Mouse (Mus musculus) liver, postnatal 0 days (tissue): ENCODE results near the gene Znrf4. TPM values are rescaled to one million over a fixed set of nuclear protein-coding genes. Genes with fewer than 3 reads are reported as not detected.
A peak's percentile ranks its signal among the peaks of the same experiment; 100 is the strongest.

Source experiments
- ATAC-seq: fragments of 200-750 bp; cut with Nextera tagmentation; 2 replicates; pipeline ENCODE4 v1.8.0; 2017; ENCODE audit warnings: mild to moderate bottlenecking, moderate library complexity
- DNase-seq: peaks from one replicate; pipeline ENCODE4 v3.0.0-alpha.2; 2016
- H3K27ac ChIP-seq: fragments of 300-500 bp; sonication (generic); 2 replicates; pipeline ENCODE4 v1.5.1; 2014; ENCODE audit warnings: antibody characterized with exemption, moderate library complexity, mild to moderate bottlenecking, low read depth
- H3K27me3 ChIP-seq: fragments of 300-500 bp; sonication (generic); 2 replicates; pipeline ENCODE4 v1.6.1; 2014; ENCODE audit warnings: low read length, control low read depth, mixed read lengths; ENCODE audit not compliant: insufficient read depth
- H3K36me3 ChIP-seq: fragments of 300-500 bp; sonication (generic); replicated peaks from 2 replicates; pipeline ENCODE4 v1.6.1; 2014; ENCODE audit warnings: mild to moderate bottlenecking, control low read depth, low read length, moderate library complexity, mixed read lengths; ENCODE audit not compliant: insufficient read depth
- H3K4me1 ChIP-seq: fragments of 300-500 bp; sonication (generic); 2 replicates; pipeline ENCODE4 v1.6.1; 2014; ENCODE audit warnings: antibody characterized with exemption, mild to moderate bottlenecking, control low read depth; ENCODE audit not compliant: insufficient read depth
- H3K4me2 ChIP-seq: fragments of 300-500 bp; sonication (generic); 2 replicates; pipeline ENCODE4 v1.6.1; 2014; ENCODE audit warnings: low read depth, mild to moderate bottlenecking, low read length, moderate library complexity, mixed read lengths
- H3K4me3 ChIP-seq: fragments of 300-500 bp; sonication (generic); 2 replicates; pipeline ENCODE4 v1.5.1; 2014; ENCODE audit warnings: low read depth, low read length
- H3K9ac ChIP-seq: fragments of 300-500 bp; sonication (generic); replicated peaks from 2 replicates; pipeline ENCODE4 v1.6.1; 2014; ENCODE audit warnings: mild to moderate bottlenecking, moderate library complexity
- H3K9me3 ChIP-seq: fragments of 300-500 bp; sonication (generic); 2 replicates; pipeline ENCODE4 v1.6.1; 2016; ENCODE audit warnings: mild to moderate bottlenecking, control low read depth, low read length, mixed read lengths
- CTCF ChIP-seq: sonication (generic); IDR thresholded peaks from 2 replicates; pipeline ENCODE4 v1.5.1; 2016; ENCODE audit warnings: antibody characterized with exemption, low read depth
- EP300 ChIP-seq: IDR thresholded peaks from 2 replicates; pipeline ENCODE4 v1.6.1; 2016; ENCODE audit warnings: antibody characterized with exemption, low read depth, mild to moderate bottlenecking
- WGBS: fragments of 180-500 bp; shearing (Covaris S2); extraction: QIAGEN DNeasy Blood & Tissue Kit; methylation state at CpG from one replicate; pipeline ENCODE4 v1.1.7; 2014; ENCODE audit not compliant: insufficient replicate concordance; 5-methylcytosine and 5-hydroxymethylcytosine counted together
- polyA plus RNA-seq: library from polyadenylated mRNA; unstranded; fragments of >200 nt; fragmentation: Nextera tagmentation; extraction: Ambion mirVana; gene quantifications from 2 replicates; pipeline ENCODE4 v1.2.1, GENCODE M21; 2015

The Znrf4 gene
- polyA plus RNA-seq: not detected in 2 replicates

- Histone ChIP-seq H3K4me3 (no peak within 1 kb of the TSS), H3K9ac (no peak within 1 kb of the TSS), H3K36me3 (no peaks in the 10 kb centered on the region), H3K27me3 (peaks cover 57% of the 10 kb centered on the region), H3K4me2 (no peak within 1 kb of the TSS), H3K9me3 (no peaks in the 10 kb centered on the region), H3K4me1 (peaks cover 8% of the 10 kb centered on the region; the same call in 1 of the 2 replicates), H3K27ac (no peak within 1 kb of the TSS)
- ATAC-seq (no peak), DNase-seq (no peak)
- WGBS: 64% methylated on average over 22 of the region's 22 CpGs
- no peak for TF ChIP-seq EP300
- TF ChIP-seq CTCF: no peak
Observed at GRCm38 (mm10) chr17:56512310-56512709, at the start of gene Znrf4. Gene Znrf4, minus strand, starts transcription at chr17:56512431.

- DNase-seq (no peak), ATAC-seq (no peak)
- Histone ChIP-seq H3K4me3 (no peak overlapping the region), H3K4me1 (no peaks in the 10 kb centered on the region), H3K9me3 (no peaks in the 10 kb centered on the region), H3K36me3 (peaks cover 60% of the 10 kb centered on the region), H3K27me3 (no peaks in the 10 kb centered on the region), H3K4me2 (no peak overlapping the region), H3K9ac (no peak overlapping the region), H3K27ac (no peak overlapping the region)
- TF ChIP-seq EP300 (no peak), CTCF (no peak)
- 83% methylated on average over 2 of the region's 2 CpGs for WGBS
Observed at GRCm38 (mm10) chr17:56561866-56562265, 49.6 kb upstream of the Znrf4 start.

GRCm38 (mm10) chr17:56560131-56560530 lies 47.9 kb upstream of the Znrf4 start:
- 39% methylated on average over 1 of the region's 1 CpGs for WGBS
- TF ChIP-seq EP300 (no peak), CTCF (no peak)
- Histone ChIP-seq H3K4me3 (no peak overlapping the region), H3K4me1 (no peaks in the 10 kb centered on the region), H3K9me3 (no peaks in the 10 kb centered on the region), H3K27ac (no peak overlapping the region), H3K9ac (no peak overlapping the region), H3K4me2 (no peak overlapping the region), H3K27me3 (no peaks in the 10 kb centered on the region), H3K36me3 (peaks cover 43% of the 10 kb centered on the region)
- ATAC-seq: no peak
- DNase-seq: no peak

DNA sequence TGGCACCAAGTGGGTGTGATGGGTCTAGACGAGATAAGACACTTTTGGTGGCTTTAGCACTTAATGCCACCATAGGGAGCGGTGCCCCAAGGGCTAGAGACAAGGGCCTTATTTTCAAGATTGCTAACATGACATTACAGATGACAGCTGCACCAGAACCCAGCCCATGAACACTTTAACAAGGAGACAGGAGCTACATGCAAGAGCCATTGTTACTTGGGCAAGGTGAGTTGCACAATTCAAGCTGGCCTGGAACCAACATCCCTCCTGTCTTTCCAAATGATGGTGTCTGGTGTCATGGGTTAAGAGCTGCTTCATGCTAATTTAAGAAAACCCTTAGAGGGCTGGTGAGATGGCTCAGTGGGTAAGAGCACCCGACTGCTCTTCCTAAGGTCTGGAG lies 47.2 kb upstream of the Znrf4 start:
- no peaks in the 10 kb centered on the region for H3K4me1 ChIP-seq
- ATAC-seq (peak; percentile 47), DNase-seq (peak; percentile 60)
- H3K9ac ChIP-seq: no peak overlapping the region
- H3K4me3 ChIP-seq: no peak overlapping the region
- 63% methylated on average over 3 of the region's 3 CpGs for WGBS
- peaks cover 35% of the 10 kb centered on the region for H3K36me3 ChIP-seq
- H3K27me3 ChIP-seq: no peaks in the 10 kb centered on the region
- no peak overlapping the region for H3K27ac ChIP-seq
- TF ChIP-seq CTCF (no peak), EP300 (no peak)
- H3K9me3 ChIP-seq: no peaks in the 10 kb centered on the region
- no peak overlapping the region for H3K4me2 ChIP-seq

GRCm38 (mm10) chr17:56558448-56558847 lies 46.2 kb upstream of the Znrf4 start:
- no peak overlapping the region for H3K4me2 ChIP-seq
- no peak overlapping the region for H3K9ac ChIP-seq
- ATAC-seq (no peak), DNase-seq (peak; percentile 76)
- H3K36me3 ChIP-seq: peaks cover 26% of the 10 kb centered on the region
- H3K4me1 ChIP-seq: no peaks in the 10 kb centered on the region
- no peaks in the 10 kb centered on the region for H3K27me3 ChIP-seq
- H3K9me3 ChIP-seq: no peaks in the 10 kb centered on the region
- TF ChIP-seq EP300: no peak
- TF ChIP-seq CTCF: peak; percentile 86
- no peak overlapping the region for H3K4me3 ChIP-seq
- H3K27ac ChIP-seq: no peak overlapping the region
- WGBS: 12% methylated on average over 3 of the region's 3 CpGs

DNA sequence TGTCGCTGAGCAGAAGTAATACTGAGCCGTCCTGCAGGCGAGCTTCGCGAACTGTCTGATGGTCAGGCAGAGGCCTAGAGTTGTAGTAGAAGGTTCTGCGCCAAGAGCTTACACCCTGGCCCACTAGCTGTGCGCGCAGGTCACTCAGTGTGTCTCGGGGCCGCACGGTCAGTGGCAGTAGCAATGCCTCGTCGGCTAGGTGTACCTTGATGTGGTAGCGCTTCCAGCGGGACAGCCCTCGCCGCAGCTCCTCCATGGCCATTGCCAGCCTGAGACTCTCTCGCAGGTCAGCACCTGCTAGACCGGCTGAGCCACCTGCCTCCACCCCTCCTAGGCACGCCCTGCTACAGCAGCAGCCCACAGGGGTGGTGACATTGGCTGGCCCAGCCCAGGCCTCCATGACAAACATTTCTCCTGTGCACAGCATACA lies 41.9 kb upstream of the Znrf4 start, which contains the start of gene Gm20219:
Gm20219 (minus strand) TSS at position 266 of the 430 bp plus-strand sequence.
- H3K27ac ChIP-seq: no peak within 1 kb of the TSS
- H3K9me3 ChIP-seq: no peaks in the 10 kb centered on the region
- H3K36me3 ChIP-seq: no peaks in the 10 kb centered on the region
- no peak for DNase-seq
- no peak within 1 kb of the TSS for H3K9ac ChIP-seq
- H3K4me1 ChIP-seq: no peaks in the 10 kb centered on the region
- no peak within 1 kb of the TSS for H3K4me2 ChIP-seq
- no peaks in the 10 kb centered on the region for H3K27me3 ChIP-seq
- TF ChIP-seq CTCF (no peak), EP300 (no peak)
- WGBS: 70% methylated on average over 20 of the region's 20 CpGs
- ATAC-seq: no peak; the same call in 1 of the 2 replicates
- H3K4me3 ChIP-seq: no peak within 1 kb of the TSS
